In genomic region chr1:177126674-177127073, GRCm38 (mm10) we compare ENCODE assay signal across 15 mouse cellular contexts.
DNase-seq lines count a peak whose midpoint lies in the region; ATAC-seq and TF ChIP-seq lines count a peak whose summit lies in the region.
"Had no signal": no experiment of that assay in that cellular context is flagged by ENCODE, and none has a peak within 500 bp of the region (broad histone marks: within the 10 kb centered on the region; RNA-seq: fewer than 3 reads in every experiment).

No protein-coding gene starts in this region.

- H3K4me2 ChIP-seq in forebrain, embryonic 14.5 days (ENCODE audit: low read length) = no peak overlapping the region
- no peak overlapping the region for H3K4me2 ChIP-seq in hindbrain, postnatal 0 days (ENCODE audit: low read depth, low read length)
- H3K4me2 ChIP-seq: hindbrain, embryonic 13.5 days; limb, embryonic 13.5 days had no signal

- no peak overlapping the region for H3K9ac ChIP-seq in forebrain, embryonic 14.5 days (ENCODE audit: low read length)
- no peak overlapping the region for H3K9ac ChIP-seq in hindbrain, postnatal 0 days (replicated peaks; ENCODE audit: low read length)
- H3K9ac ChIP-seq: hindbrain, embryonic 13.5 days; limb, embryonic 13.5 days had no signal

- H3K27ac ChIP-seq in forebrain, embryonic 14.5 days (ENCODE audit: low read depth, low read length) = no peak overlapping the region; the same call in 1 of the 2 replicates
- H3K27ac ChIP-seq in forebrain, embryonic 10.5 days = no peak overlapping the region
- H3K27ac ChIP-seq in hindbrain, postnatal 0 days = no peak overlapping the region
- no peak overlapping the region for H3K27ac ChIP-seq in hindbrain, embryonic 10.5 days
- H3K27ac ChIP-seq: hindbrain, embryonic 13.5 days; limb, embryonic 13.5 days had no signal

- no peak for TF ChIP-seq CTCF in hindbrain, postnatal 0 days (IDR thresholded peaks at IDR 0.05; ENCODE audit: low read depth)

- H3K4me1 ChIP-seq in forebrain, embryonic 14.5 days (ENCODE audit: control insufficient read depth, insufficient read depth, low read length) = no peaks in the 10 kb centered on the region
- no peaks in the 10 kb centered on the region for H3K4me1 ChIP-seq in forebrain, embryonic 10.5 days
- no peaks in the 10 kb centered on the region for H3K4me1 ChIP-seq in hindbrain, postnatal 0 days (ENCODE audit: insufficient read depth, low read length)
- H3K4me1 ChIP-seq in hindbrain, embryonic 10.5 days (replicated peaks) = no peaks in the 10 kb centered on the region
- H3K4me1 ChIP-seq: hindbrain, embryonic 13.5 days; limb, embryonic 13.5 days had no signal

- 0 out of 2 replicates have a peak, but pooled peaks cover 2% of the 10 kb centered on the region for H3K36me3 ChIP-seq in forebrain, embryonic 14.5 days (ENCODE audit: control insufficient read depth, insufficient read depth, low read length)
- peaks cover 18% of the 10 kb centered on the region for H3K36me3 ChIP-seq in forebrain, embryonic 10.5 days (replicated peaks)
- no peaks in the 10 kb centered on the region for H3K36me3 ChIP-seq in hindbrain, postnatal 0 days (ENCODE audit: insufficient read depth, low read length)
- peaks cover 19% of the 10 kb centered on the region for H3K36me3 ChIP-seq in hindbrain, embryonic 10.5 days
- H3K36me3 ChIP-seq: hindbrain, embryonic 13.5 days; limb, embryonic 13.5 days had no signal

- no peaks in the 10 kb centered on the region for H3K27me3 ChIP-seq in forebrain, embryonic 14.5 days (replicated peaks; ENCODE audit: control insufficient read depth, insufficient read depth, low read length)
- H3K27me3 ChIP-seq in forebrain, embryonic 10.5 days (ENCODE audit: poor library complexity, severe bottlenecking) = no peaks in the 10 kb centered on the region
- H3K27me3 ChIP-seq in hindbrain, postnatal 0 days (ENCODE audit: insufficient read depth, low read length) = no peaks in the 10 kb centered on the region
- H3K27me3 ChIP-seq in hindbrain, embryonic 10.5 days (ENCODE audit: insufficient read depth, poor library complexity, severe bottlenecking) = no peaks in the 10 kb centered on the region
- H3K27me3 ChIP-seq: hindbrain, embryonic 13.5 days; limb, embryonic 13.5 days had no signal

- no peak for ATAC-seq in forebrain, embryonic 14.5 days
- ATAC-seq in hindbrain, postnatal 0 days = no peak

- DNase-seq in forebrain, embryonic 14.5 days (ENCODE audit: low spot score) = peak; percentile 46
- DNase-seq in forebrain, embryonic 10.5 days (ENCODE audit: extremely low spot score, low spot score) = no peak
- peak; percentile 21 for DNase-seq in hindbrain, postnatal 0 days (ENCODE audit: low spot score)
- DNase-seq in hindbrain, embryonic 10.5 days (ENCODE audit: low spot score) = no peak
- DNase-seq in brain, adult 2 months (ENCODE audit: low read depth, low spot score) = peak; percentile 84
- DNase-seq in right cerebral cortex, adult 2 months (ENCODE audit: low spot score in 2 of 2) = peak; percentile 31 to 33
- DNase-seq in spleen, postnatal 10 days (ENCODE audit: low spot score in 2 of 2) = no peak
- DNase-seq: adrenal gland, adult 8-10 months; cerebellum, adult 11 months; gastrocnemius, postnatal 10 days; kidney, adult 18-20 months; lung, adult 18-20 months; thymus, postnatal 25 days had no signal

- H3K4me3 ChIP-seq in forebrain, embryonic 14.5 days (ENCODE audit: low read depth, low read length) = no peak overlapping the region
- no peak overlapping the region for H3K4me3 ChIP-seq in forebrain, embryonic 10.5 days
- no peak overlapping the region for H3K4me3 ChIP-seq in hindbrain, postnatal 0 days (ENCODE audit: low read length)
- no peak overlapping the region for H3K4me3 ChIP-seq in hindbrain, embryonic 10.5 days
- H3K4me3 ChIP-seq: hindbrain, embryonic 13.5 days; limb, embryonic 13.5 days had no signal

- 76% methylated on average over 8 of the region's 8 CpGs for WGBS in forebrain, embryonic 14.5 days
- WGBS in forebrain, embryonic 10.5 days = 93% methylated on average over 8 of the region's 8 CpGs
- 63% methylated on average over 8 of the region's 8 CpGs for WGBS in hindbrain, postnatal 0 days
- WGBS in hindbrain, embryonic 10.5 days = 92% methylated on average over 8 of the region's 8 CpGs

- no peaks in the 10 kb centered on the region for H3K9me3 ChIP-seq in forebrain, embryonic 14.5 days (replicated peaks; ENCODE audit: control insufficient read depth, low read length)
- no peaks in the 10 kb centered on the region for H3K9me3 ChIP-seq in forebrain, embryonic 10.5 days
- H3K9me3 ChIP-seq in hindbrain, postnatal 0 days (ENCODE audit: low read length) = no peaks in the 10 kb centered on the region
- H3K9me3 ChIP-seq in hindbrain, embryonic 10.5 days = no peaks in the 10 kb centered on the region
- H3K9me3 ChIP-seq: hindbrain, embryonic 13.5 days; limb, embryonic 13.5 days had no signal

Comparison
In these comparisons a context has a peak if more than half of its experiments do, and no peak if none do; other contexts are left out.
1. DNase-seq: peak in forebrain, embryonic 14.5 days (single experiment), hindbrain, postnatal 0 days (single experiment), brain, adult 2 months (single experiment) and right cerebral cortex, adult 2 months (2 of 2); none in forebrain, embryonic 10.5 days (single experiment), hindbrain, embryonic 10.5 days (single experiment) and spleen, postnatal 10 days (0 of 2).